Mouse (Mus musculus): ENCODE data around the gene Pds5b.
"Not testable (repeated sequence)": the region's sequence is repeated elsewhere in the genome, so short reads cannot be mapped to it uniquely, and the experiment has no call there.

Pds5b gene

GRCm38 (mm10) chr5:150829499-150829898, 156.0 kb downstream of the Pds5b start:
- no peak for DNase-seq

GRCm38 (mm10) chr5:150830718-150831117, 157.2 kb downstream of the Pds5b start:
- peak; percentile 62 for DNase-seq

DNA sequence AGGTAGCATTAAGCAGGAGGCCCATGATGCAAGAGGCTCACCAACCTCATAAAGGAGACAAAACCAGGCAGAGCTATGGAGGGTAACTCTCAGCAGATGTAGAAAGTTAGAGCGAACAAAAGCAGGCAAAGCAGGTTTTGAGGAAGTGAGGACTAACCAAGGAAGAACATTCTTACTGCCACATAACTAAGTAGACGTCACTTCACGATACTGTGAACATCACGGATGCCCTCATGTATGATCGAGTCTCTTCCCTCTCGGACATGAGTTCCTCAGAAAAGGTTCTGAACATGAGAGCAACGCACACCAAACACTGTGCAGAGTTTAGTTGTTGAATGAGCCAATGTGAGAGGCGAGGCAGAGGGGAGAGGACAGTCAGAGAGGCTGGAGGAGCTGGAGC, 163.2 kb downstream of the Pds5b start:
- DNase-seq: no peak

- DNase-seq: peak; percentile 69
These were observed 166.4 kb downstream of the Pds5b start for GRCm38 (mm10) chr5:150839688-150840541.

DNA sequence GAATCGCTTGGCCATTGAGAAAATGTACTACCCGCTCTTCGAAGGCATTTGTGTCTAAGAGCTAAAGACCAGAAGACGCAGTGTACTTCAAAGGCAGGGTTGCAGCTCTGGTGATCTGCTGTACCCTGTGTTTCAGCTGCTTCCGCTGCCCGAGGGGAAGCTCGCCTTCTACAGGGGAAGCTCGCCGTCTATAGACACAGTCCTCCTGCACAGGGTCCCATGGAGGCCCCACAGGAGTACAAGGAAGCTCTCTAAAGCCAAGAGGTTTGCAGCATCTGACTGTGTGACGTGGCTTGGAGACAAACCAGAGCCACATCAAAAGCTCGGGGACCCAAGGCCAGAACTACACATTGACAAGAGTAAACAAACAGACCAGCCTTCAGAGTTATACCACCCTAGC, 167.1 kb downstream of the Pds5b start:
- DNase-seq: no peak

- DNase-seq: no peak
These were observed 172.4 kb downstream of the Pds5b start for GRCm38 (mm10) chr5:150845961-150846360.

DNA sequence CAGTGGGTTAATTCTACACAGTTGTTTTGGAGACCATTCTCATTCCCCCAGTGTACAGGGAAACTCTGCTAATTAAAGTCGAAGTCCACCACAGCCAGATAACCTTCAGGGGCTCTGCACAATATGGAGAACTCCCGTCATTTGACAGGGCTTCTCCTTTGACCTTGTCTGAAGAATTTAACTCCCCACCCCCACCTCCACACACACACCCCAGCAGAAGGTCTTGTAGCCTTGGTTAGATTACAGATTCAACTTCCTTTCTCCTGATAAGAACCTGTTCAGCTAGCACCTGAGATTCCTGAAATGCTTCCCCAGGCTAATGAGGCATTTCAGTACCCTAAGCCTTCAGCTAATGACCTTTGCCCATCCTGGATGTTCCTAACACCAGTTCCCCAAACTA, 177.3 kb downstream of the Pds5b start:
- DNase-seq: no peak

DNA sequence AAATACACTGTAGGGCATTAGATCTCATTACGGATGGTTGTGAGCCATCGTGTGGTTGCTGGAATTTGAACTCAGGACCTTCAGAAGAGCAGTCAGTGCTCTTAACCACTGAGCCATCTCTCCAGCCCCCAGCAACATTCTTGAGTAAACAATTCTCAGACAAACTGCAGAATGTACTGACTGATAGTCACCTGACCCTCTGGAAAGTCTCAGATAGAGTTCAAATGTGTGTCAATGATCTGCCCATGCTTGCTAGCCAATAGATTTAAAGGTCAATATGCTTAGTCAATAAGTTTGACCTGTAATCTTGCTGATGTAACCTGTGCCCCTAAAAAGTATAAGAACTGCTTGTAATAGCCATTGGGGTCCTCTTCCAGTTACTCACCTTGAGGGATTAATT, 178.6 kb downstream of the Pds5b start:
- DNase-seq: not testable (repeated sequence)

- DNase-seq: no peak
These were observed 181.0 kb downstream of the Pds5b start for GRCm38 (mm10) chr5:150854506-150854905.

GRCm38 (mm10) chr5:150859642-150860194, 186.2 kb downstream of the Pds5b start:
- no peak for DNase-seq

Data from retina, postnatal 1 day (tissue).